Mouse (Mus musculus) layer of hippocampus, adult 11-12 months (tissue): ENCODE data around the gene Ralbp1.
A peak's percentile ranks its signal among the peaks of the same experiment; 100 is the strongest.

Source experiments
- DNase-seq: peaks from one replicate; pipeline ENCODE4 v3.0.0; 2022; ENCODE audit warnings: low spot score

Ralbp1 gene

DNA sequence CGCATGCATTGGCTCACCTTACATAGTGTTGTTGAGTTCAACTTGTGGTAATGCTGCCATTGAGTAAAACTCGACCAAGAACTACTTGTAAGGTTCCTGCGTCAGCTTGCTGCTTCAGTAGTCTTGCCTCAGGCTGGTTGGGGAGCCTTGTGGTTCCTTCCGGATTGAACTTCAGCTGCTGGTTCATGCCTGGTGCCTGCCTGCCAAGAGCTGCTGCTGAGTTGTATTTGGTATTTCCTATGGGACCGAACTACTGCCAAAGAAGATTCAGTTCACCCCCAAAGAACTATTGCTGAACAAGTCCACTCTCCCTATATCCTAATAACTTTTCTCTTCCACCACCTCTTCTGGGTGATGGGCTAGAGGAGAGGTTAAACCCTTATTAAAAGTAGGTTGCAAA is 3.9 kb upstream of the Ralbp1 start:
- DNase-seq, result no peak

DNA sequence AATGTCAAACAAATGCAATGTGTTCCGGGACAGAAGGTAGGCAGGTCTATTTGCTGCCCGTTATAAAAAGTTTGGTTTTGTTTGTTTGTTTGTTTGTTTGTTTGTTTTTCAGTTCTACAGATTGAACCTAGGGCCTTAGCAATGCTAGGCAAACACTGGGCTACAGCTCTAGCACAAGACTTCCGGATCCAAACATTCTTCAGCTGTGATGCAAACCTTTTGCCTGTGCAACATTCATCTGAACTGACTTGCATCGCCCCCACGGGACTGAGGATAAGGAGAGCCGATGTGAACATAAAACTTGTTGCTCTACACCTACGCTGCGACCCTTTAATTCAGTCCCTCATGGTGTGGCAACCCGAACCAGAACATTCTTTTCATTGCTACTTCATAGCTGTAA is 973 bp upstream of the Ralbp1 start:
- DNase-seq, result no peak

DNA sequence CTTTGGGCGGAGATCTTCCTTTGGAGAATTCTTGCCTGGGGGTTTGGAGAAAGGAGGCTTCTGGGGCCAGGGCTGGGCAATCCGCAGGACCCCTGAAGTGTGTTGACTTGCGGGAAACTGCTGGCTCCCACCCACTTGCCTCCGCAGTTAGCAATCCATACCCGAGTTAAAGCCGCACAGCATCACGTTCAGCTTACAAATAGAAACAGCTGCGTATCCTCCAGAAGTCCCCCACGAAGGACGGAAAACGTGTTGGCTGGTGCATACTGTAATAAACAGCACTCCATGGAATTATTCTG is 251 bp downstream of the Ralbp1 start:
- DNase-seq, result no peak

DNA sequence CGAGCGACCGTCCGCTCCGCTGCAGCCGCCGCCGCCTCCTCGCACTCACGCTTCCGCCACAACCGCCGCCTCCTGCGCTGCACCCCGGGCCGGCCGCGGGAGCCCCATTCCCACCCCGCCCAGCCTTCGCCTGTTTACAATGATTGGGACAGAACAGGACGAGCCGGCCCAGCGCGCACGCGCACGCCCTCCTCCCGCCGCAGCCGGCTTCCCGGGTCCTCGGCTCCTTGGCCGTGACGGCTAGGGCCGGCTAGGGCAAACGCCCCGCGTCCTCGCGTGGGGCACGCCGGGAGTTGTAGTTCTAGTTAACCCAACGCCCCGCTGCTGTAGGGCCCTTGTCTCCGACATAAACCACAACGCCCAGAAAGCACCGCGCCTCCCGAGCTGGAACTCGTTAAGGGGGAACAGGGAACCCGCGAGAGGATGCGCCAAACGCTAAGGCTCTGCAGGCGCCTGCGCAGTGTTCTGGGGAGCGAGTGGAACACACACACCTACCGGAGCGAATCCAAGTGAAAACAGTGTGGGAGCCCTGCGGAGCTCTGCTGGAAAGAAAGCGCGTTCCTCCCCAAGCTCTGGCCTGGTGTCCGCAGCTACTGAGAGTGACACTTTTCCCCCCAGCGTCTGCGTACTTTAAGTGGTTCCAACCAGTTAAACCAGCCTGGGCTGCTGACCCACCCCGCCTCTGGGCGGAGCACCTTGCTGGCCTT is 754 bp downstream of the Ralbp1 start:
- peak; percentile 99 for DNase-seq

DNA sequence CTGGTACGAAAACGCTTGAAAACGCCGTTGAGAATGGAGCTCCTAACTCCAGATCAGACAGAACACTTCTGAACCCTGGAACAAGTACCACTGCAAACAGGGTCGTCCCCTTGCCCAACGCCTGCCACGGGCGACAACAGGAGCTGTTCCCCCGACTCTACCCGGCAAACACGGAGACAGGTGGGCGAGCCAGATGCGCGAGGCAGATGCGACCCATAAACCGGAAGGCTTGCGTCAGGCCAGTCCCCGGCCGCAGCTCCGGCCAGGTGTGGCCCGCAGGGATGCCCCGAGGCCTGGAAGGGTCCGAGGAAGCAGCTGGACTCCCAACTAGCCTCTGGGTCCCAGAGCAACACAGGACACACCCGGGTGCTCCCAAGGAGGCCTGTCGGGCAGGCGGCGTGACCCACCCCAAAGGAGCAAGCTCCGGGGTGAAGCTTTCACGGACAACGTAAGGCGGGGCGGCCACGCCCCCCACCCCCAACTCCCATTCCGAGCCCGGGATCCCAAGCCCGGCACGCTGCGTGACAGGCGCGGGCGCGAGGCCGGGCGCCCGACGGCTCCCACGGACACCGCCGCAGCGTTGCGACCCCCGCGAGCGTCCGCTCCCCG is 1.4 kb downstream of the Ralbp1 start:
- no peak for DNase-seq

DNA sequence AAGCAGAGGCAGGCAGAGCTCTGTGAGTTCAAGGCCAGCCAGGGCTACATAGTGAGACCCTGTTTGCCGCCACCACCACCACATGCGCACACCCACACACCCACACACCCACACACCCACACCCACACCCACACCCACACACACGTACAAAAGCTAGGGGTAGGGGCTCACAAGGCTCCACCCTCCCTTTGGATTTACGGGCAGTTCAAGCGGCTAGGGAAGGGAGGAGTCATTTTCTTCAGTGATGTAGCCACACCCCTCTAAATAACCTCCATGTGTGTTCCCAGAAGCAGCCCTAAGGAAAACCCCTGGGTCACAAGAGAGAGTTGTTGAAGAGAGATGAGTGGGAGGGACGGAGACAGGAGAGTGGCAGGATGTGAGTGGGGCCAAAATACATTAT is 8.6 kb downstream of the Ralbp1 start:
- DNase-seq, result no peak

DNA sequence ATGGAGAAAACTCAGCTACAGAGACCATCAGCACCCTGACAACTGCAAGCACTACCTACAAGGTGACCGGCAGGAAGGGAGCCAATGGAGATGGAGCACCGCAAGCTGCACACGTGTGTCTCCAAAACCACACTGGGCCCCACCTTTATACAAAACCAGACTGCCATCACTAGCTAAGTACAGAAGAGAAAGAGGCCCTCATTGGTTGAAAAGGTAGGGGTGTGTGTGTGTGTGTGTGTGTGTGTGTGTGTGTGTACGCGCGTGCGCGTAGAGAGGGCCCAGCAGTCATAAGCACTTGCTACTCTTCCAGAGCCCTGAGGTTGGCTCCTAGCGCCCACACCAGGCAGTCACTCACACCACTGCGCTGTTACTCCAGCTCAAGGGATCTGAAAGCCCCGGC is 11.8 kb downstream of the Ralbp1 start:
- no peak for DNase-seq

DNA sequence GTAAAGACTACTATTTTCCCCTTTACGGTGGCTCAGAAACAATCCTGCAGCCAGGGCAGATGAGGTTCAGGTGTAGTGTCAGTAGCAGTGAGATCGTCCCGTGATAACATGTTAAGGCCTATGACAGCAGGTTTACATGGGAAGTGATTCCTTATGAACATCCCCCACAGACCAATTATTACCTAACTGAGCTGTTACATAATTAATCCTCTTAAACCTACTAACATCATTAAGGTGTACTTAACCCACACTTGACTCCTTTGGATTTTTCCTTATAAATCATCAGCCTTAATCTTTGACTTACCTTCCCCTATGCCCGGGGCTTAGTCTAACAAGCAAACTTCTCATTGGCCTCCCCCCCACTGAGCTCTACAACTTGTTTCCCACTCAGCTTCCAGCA is 12.4 kb downstream of the Ralbp1 start:
- no peak for DNase-seq

DNA sequence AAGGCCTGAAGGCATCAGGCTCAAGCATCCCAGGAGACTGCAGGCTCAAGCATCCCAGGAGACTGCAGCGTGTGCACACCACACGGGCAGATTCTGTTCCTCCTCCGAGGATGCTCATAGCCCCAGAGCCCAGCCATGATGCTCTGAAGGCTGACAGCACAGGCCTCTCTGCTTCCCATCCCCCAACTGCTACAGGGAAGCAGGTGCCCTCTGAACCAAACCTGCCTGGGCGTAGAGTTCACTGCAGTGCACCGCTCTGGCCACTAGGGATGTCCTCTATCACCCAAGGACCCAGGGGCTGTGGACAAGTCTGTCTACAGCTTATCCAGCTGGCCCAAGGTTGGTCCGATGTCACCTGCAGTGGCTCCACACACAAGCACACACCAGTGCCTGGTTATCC is 12.9 kb downstream of the Ralbp1 start:
- DNase-seq, result no peak

DNA sequence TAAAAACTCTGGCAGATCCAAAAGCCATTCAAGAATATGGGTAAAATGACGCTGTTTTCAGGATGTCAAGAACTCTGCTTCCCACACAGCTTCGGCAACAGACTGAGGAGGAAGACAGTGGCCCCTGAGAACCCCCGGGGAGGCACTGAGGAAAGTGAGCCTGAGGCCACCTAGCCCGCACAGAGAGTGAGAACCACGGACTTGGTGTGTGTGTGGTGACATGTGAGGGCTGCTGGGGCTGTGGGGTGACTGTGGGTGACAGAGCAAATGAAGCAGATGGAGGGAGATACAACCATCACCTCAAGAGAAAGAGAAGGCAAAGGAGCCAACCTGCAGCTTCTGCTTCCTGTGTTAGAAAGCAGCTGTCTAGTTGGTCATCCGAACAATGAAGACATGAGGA is 13.5 kb downstream of the Ralbp1 start:
- DNase-seq, result no peak

DNA sequence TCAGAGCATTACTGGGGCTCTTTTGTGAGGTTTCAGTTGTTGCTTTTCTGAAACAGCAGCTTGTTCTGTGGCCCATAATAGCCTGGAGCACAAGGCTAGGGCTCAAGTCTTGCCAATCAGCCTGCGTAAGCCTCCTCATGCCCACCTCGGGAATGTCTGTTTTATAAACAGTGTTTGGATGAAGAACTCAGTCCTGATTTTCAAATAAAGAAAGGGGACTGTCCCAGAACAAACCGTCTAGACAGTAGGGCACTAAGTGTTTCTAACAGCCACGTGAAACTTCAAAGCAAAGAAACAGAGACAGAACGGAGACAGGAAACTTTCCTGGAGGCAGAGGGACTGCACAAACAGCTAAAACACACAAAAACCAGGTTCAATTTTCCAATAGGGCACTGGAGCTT is 14.0 kb downstream of the Ralbp1 start:
- DNase-seq, result no peak

DNA sequence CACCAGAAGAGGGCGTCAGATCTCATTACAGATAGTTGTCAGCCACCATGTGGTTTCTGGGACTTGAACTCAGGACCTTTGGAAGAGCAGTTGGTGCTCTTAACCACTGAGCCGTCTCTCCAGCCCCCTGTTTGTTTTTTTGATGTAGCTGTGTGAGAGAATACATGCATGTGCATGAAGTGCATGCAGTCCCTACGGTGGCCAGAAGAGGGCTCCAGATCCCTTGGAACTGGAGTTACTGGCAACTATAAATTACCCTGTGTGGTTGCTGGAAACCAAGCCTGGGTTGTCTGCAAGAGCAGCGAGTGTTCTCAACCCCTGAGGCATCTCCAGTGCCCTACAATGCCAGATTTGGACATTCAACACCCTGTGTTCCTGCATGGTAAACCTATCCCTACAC is 15.5 kb downstream of the Ralbp1 start:
- DNase-seq, result peak; percentile 73

DNA sequence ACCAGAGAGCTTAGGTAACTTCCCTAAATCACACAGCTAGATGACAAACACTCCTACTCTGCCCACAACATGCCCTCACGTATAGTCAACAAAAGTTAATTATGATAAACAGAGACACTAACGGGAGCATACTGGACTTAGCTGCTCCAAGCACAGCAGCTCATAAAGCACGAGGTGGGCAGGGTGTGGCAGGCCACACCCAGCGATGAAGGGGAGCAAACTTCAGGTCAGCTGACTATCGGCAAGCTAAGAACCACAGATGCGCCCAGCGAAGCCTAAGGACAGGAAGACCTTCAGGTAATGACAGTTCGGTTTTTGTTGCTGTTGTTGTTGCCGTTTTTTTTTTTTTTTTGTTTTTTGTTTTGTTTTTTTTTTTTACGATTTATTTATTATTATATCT is 15.9 kb downstream of the Ralbp1 start:
- DNase-seq, result no peak

DNA sequence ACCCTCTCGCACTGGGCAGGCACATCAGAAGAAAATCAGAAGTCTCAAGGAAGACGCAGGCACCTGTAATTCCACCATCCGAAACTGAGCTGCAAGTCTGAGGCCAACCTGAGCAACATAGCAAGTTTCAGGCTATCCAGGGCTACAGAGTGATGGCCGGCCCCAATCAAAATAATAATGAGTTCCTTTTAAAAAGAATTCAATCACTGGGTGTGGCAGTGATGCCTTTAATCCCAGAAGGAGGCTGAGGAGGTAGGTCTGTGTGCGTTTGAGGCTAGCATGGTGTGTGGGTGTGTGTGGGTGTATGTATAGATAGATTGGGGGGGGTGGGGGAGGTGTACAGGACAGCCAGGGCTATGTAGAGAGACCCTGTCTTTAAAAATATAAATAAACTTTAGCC is 17.6 kb downstream of the Ralbp1 start:
- DNase-seq, result no peak

DNA sequence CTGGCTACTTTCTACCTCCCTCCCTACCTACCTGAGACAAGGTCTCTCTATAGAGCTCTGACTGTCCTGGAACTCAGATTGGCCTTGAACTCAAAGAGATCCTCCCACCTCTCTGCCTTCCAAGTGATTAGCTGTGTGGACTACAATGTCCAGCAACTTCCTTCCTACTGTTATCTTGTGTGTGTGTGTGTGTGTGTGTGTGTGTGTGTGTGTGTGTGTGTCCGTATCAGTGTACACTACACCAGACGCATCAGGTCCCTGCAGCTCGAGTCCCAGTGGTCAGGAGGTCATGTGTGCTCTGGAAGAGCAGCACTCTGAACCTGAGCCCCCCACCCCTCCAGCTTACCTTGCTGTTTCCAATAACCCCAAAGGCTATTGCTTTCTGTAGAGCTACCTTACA is 19.4 kb downstream of the Ralbp1 start:
- no peak for DNase-seq

DNA sequence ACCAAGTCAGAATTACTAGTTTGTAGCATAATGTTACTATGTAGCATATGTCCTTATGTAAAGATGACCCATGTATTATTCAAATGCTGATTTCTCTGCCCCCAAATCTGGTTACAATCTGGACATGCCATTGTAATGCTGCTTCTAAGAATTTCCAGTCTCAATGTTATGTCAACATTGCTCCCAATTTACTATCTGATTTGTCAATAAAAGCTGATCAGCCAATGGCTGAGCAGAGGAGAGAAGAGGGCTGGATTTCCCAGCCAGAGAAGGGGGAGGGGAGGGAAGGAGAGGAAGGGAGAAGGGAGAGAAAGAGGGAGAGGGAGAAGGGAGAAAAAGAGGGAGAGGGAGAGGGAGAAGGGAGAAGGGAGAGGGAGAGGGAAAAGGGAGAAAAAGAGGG is 20.3 kb downstream of the Ralbp1 start:
- DNase-seq, result no peak

DNA sequence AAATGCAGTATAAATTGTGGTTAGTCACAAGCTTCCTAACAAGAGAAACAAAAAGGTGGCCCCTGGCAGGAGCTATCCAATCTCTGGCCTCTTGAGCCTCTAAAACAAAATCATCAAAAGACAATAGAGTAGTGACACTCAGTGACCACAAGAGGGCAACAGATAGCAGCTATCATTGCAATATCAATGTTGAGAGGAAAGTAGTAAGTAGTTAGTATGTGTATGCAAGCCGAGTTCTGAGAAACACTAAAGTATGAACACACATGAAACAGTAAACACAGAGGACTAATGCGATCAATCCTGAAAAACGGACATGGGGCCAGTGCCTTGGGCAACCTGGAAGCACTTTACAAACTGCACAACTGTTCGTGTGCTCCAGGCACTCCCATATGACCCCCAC is 20.9 kb downstream of the Ralbp1 start:
- DNase-seq, result peak; percentile 36

DNA sequence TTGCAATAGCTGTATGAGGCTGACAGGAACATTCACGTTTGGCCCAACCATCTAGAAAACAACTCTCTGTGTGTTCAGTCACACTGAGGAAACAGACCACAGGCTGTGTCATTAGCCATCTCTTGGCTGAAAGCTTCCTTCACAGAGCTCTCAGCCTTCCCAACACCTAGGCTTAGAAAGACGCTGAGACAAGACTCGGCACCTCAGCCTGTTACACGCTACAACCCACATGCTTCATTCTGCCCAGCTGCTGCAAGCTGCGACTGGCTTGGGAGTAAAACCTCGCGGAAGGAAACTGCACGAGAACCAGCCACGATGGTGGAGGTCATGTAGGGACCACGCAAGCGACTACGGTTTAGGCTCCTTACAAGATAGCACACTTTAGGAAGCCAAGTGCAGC is 21.8 kb downstream of the Ralbp1 start:
- DNase-seq, result no peak

DNA sequence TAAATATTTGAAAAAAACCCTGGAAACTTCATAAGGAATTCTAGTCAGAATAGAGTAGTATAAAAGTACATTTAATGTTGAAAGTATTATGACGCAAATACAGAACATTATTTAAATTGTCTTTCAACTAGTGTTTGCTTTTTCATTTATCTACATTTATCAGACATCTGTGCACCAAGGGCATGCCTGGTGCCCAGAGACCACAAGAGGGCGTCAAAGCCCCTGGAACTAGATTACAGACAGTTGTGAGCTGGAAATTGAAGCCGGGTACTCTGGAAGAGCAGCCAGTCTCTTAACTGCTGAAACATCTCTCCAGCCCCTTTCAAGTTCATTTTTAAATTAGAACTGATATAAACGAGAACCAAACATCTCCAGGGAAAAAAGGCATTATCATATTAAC is 23.0 kb downstream of the Ralbp1 start:
- DNase-seq, result peak; percentile 54

DNA sequence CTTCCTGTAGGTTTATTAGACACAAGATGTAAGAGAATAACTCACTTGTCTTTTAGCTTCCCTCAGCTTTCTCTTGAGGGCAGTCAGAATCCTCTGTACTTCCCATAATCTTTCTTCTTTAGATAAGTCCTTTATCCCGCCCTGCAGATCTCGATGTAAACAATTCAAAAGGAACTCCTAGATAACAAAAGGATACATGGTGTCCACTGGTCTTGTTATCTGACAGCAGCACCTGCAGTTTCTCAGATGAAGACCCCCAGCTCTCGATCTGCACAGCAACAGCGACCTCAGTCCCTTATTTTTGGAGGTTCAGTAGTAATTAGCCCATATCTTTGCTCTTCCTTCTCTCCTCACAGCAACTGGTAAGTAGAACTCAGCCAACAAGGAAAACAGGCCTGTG is 28.0 kb downstream of the Ralbp1 start:
- no peak for DNase-seq

DNA sequence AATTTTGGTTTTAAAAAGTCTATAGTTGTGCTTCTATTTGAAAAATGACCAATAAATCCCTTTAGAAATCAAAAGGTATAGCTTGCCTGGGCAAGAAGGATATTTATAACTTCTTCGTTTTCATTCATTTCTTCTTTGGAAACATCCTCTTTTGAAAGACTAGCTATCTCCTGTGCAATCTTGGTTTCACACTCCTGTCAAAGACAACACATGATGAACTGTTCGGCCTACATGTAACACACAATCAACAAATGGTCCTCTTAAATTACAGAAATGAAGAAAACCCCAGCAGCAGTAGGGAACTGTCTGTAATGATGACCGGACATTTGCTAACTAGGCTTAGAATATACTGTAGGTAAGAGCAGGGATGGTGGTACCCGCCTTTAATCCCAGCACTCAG is 31.6 kb downstream of the Ralbp1 start:
- DNase-seq, result no peak

DNA sequence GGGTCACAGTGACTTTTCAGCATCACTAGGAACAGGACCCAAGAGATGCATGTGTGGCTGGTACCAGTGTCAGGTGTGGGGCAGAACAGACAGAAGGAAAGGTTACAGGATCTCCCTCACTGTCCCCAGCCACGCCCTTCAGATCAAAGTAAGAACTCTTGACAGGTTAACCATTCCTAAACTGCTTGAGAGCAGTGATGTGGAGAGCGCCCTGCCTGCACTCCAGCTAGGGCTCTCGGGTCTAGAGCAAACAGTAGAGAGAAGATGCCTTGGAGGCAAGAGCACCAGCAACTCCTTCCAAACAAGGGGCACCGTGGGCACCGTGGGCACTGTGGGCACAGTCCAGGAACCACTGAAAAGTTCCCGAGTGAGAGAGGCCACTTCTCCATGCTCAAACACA is 32.3 kb downstream of the Ralbp1 start:
- no peak for DNase-seq

DNA sequence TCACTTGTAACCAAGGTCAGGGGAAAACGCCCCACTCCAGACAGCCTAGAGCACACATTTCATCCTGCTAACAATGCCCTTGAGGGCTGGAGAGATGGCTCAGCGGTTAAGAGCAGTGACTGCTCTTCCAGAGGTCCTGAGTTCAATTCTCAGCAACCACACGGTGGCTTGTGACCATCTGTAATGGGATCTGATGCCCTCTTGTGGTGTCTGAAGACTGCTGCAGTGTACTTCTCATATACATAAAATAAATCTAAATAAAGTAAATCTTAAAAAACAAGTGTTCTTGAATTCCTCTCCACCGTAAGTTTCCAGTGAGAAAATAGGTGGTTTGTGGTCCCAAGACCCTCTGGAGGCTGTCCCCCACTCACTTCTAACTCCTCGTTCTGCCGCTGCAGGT is 33.8 kb downstream of the Ralbp1 start:
- DNase-seq, result no peak

DNA sequence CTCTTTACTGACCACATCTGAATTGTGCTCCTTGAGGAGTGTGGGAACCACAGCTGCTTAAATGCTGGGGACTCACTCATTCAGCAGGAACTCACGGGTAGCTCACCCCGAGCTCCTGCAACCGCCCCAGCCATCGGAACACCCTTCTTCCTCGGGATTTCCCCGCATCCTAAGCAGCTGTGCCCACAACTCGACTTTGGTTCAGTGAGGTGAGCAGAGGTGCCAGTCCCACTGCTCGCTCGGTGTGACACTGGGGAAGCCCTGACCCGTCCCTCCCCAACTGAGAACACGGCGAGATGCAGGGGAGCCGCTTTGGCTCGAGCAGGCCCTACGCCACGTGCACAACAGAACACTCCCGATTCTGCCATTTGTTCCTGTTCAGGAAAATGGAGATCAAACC is 35.1 kb downstream of the Ralbp1 start:
- no peak for DNase-seq
